Mouse (Mus musculus): ENCODE data around the gene Bloc1s1.

- TF ChIP-seq POLR2A (IDR thresholded peaks at IDR 0.05; ENCODE audit: borderline replicate concordance, extremely low read depth, insufficient read depth, insufficient read length, poor library complexity, severe bottlenecking) (no peak), CTCF (IDR thresholded peaks at IDR 0.05; ENCODE audit: borderline replicate concordance, extremely low read depth, insufficient read depth, insufficient read length) (no peak)
Observed at GRCm38 (mm10) chr10:128897501-128897900, 26.3 kb downstream of the Bloc1s1 start.

All from brain, embryonic 14.5 days (tissue).